Mouse (Mus musculus) liver, adult 2 months (tissue): Measurements from ENCODE around the gene 4921536K21Rik.

Source experiments
- CTCF ChIP-seq: fragments of 200-500 bp; IDR thresholded peaks from 2 replicates; pipeline ENCODE4 v1.5.1; 2011; ENCODE audit warnings: low read depth, low read length, control low read depth
- POLR2A ChIP-seq: fragments of 200-500 bp; IDR thresholded peaks from 2 replicates; pipeline ENCODE4 v1.6.1; 2011; ENCODE audit warnings: low read length, control low read depth; ENCODE audit not compliant: insufficient read depth; ENCODE audit errors: extremely low read depth

GRCm38 (mm10) chr11:3930019-3930418, 35.1 kb upstream of the 4921536K21Rik start:
- TF ChIP-seq CTCF (no peak), POLR2A (no peak)
